Mouse (Mus musculus) kidney, embryonic 14.5 days (tissue): ENCODE data around the gene Mlx. TPM values are rescaled to one million over a fixed set of nuclear protein-coding genes. Genes with fewer than 3 reads are reported as not detected.
"Not testable (repeated sequence)": the region's sequence is repeated elsewhere in the genome, so short reads cannot be mapped to it uniquely, and the experiment has no call there.

ENCODE experiments used
- ATAC-seq: fragments of 200-750 bp; cut with Nextera tagmentation; 2 replicates; pipeline ENCODE4 v1.8.0; 2017; ENCODE audit warnings: moderate number of reproducible peaks, mild to moderate bottlenecking, moderate TSS enrichment, moderate library complexity; ENCODE audit not compliant: low FRiP score, low TSS enrichment
- H3K27ac ChIP-seq: fragments of 300-500 bp; sonication (generic); 2 replicates; pipeline ENCODE4 v1.5.1; 2014; ENCODE audit warnings: low read depth, mild to moderate bottlenecking, low read length, moderate library complexity, mixed read lengths
- H3K27me3 ChIP-seq: fragments of 300-500 bp; sonication (generic); 2 replicates; pipeline ENCODE4 v1.6.1; 2014; ENCODE audit warnings: mild to moderate bottlenecking, low read length; ENCODE audit not compliant: control insufficient read depth, insufficient read depth
- H3K36me3 ChIP-seq: fragments of 300-500 bp; sonication (generic); 2 replicates; pipeline ENCODE4 v1.6.1; 2014; ENCODE audit warnings: low read length, mixed read lengths; ENCODE audit not compliant: control insufficient read depth, insufficient read depth
- H3K4me1 ChIP-seq: fragments of 300-500 bp; sonication (generic); 2 replicates; pipeline ENCODE4 v1.6.1; 2014; ENCODE audit warnings: low read length, mixed read lengths; ENCODE audit not compliant: control insufficient read depth, insufficient read depth
- H3K4me2 ChIP-seq: fragments of 300-500 bp; sonication (generic); replicated peaks from 2 replicates; pipeline ENCODE4 v1.6.1; 2014; ENCODE audit warnings: low read depth, mild to moderate bottlenecking, low read length
- H3K4me3 ChIP-seq: fragments of 300-500 bp; sonication (generic); 2 replicates; pipeline ENCODE4 v1.5.1; 2014; ENCODE audit warnings: mild to moderate bottlenecking, low read length
- H3K9ac ChIP-seq: fragments of 300-500 bp; sonication (generic); 2 replicates; pipeline ENCODE4 v1.6.1; 2014; ENCODE audit warnings: low read depth, mild to moderate bottlenecking, low read length, moderate library complexity
- H3K9me3 ChIP-seq: fragments of 300-500 bp; sonication (generic); 2 replicates; pipeline ENCODE4 v1.6.1; 2016; ENCODE audit warnings: low read length; ENCODE audit not compliant: control insufficient read depth
- WGBS: fragments of 180-500 bp; shearing (Covaris S2); extraction: QIAGEN DNeasy Blood & Tissue Kit; methylation state at CpG from one replicate; pipeline ENCODE4 v1.1.7; 2014; 5-methylcytosine and 5-hydroxymethylcytosine counted together
- polyA plus RNA-seq: library from polyadenylated mRNA; unstranded; fragments of >200 nt; fragmentation: Nextera tagmentation; extraction: Ambion mirVana; gene quantifications from 2 replicates; pipeline ENCODE4 v1.2.1, GENCODE M21; 2014

Mlx gene
- polyA plus RNA-seq, 1 experiment from 2014 or later = 39.7 TPM

GRCm38 (mm10) chr11:101120545-101121188 lies 33.6 kb downstream of the Mlx start:
- Histone ChIP-seq H3K27ac (peak overlapping the region; percentile 89), H3K9ac (peak overlapping the region; percentile 86), H3K4me2 (peak overlapping the region; percentile 97), H3K4me1 (peaks cover 18% of the 10 kb centered on the region), H3K36me3 (peaks cover 34% of the 10 kb centered on the region; the same call in 1 of the 2 replicates), H3K27me3 (no peaks in the 10 kb centered on the region), H3K9me3 (no peaks in the 10 kb centered on the region), H3K4me3 (peak overlapping the region; percentile 89)
- no peak for ATAC-seq
- WGBS = 23% methylated on average over 19 of the region's 19 CpGs

GRCm38 (mm10) chr11:101124494-101124893 lies 37.4 kb downstream of the Mlx start:
- H3K27ac ChIP-seq, H3K9me3 ChIP-seq, H3K4me3 ChIP-seq, H3K27me3 ChIP-seq, H3K9ac ChIP-seq, ATAC-seq, H3K4me1 ChIP-seq, H3K4me2 ChIP-seq: not testable (repeated sequence)
- peaks cover 39% of the 10 kb centered on the region for H3K36me3 ChIP-seq
- WGBS = 90% methylated on average over 8 of the region's 8 CpGs

GRCm38 (mm10) chr11:101125008-101125407 lies 37.9 kb downstream of the Mlx start:
- H3K27me3 ChIP-seq, H3K4me3 ChIP-seq, H3K9me3 ChIP-seq, ATAC-seq, H3K4me1 ChIP-seq, H3K27ac ChIP-seq, H3K9ac ChIP-seq, H3K4me2 ChIP-seq: not testable (repeated sequence)
- WGBS = 98% methylated on average over 5 of the region's 9 CpGs
- H3K36me3 ChIP-seq = peaks cover 39% of the 10 kb centered on the region

GRCm38 (mm10) chr11:101127075-101127474 lies 40.0 kb downstream of the Mlx start:
- no peak for ATAC-seq
- Histone ChIP-seq H3K27me3 (no peaks in the 10 kb centered on the region), H3K9me3 (peaks cover 5% of the 10 kb centered on the region; the same call in 1 of the 2 replicates), H3K36me3 (peaks cover 39% of the 10 kb centered on the region), H3K4me3 (no peak overlapping the region), H3K9ac (no peak overlapping the region), H3K4me2 (no peak overlapping the region), H3K27ac (no peak overlapping the region), H3K4me1 (no peaks in the 10 kb centered on the region)
- 76% methylated on average over 1 of the region's 1 CpGs for WGBS

DNA sequence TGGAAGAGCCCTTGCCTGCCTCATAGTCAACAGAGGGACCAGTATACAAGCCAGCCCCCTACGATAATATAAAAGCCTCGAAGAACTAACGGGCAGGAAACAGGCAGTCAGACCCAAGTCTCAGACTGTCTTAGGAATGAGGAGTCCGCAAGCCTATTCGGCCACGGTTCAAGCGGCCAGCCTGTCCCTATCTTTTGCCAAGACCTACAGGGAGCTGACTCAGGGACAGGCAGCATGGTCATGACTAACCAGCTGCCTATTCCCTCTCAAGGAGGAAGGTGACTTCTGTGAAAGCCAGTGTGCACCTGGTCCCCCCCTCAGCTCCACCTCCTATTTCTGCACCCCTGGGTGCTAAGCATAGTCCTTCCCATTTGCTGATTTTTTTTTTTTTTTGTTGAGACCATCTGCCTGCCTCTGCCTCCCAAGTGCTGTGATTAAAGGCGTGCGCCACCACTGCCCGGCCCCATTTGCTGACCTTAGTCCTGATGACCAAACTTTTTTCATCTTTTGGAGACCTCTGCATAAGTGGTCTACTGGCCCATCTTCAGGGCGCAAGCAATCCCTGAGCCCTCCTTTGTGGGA lies 42.0 kb downstream of the Mlx start:
- Histone ChIP-seq H3K4me3 (no peak overlapping the region), H3K9ac (no peak overlapping the region), H3K27ac (no peak overlapping the region), H3K4me2 (no peak overlapping the region), H3K9me3 (peaks cover 5% of the 10 kb centered on the region; the same call in 1 of the 2 replicates), H3K4me1 (no peaks in the 10 kb centered on the region), H3K36me3 (peaks cover 20% of the 10 kb centered on the region), H3K27me3 (no peaks in the 10 kb centered on the region)
- 83% methylated on average over 11 of the region's 11 CpGs for WGBS
- ATAC-seq = no peak

DNA sequence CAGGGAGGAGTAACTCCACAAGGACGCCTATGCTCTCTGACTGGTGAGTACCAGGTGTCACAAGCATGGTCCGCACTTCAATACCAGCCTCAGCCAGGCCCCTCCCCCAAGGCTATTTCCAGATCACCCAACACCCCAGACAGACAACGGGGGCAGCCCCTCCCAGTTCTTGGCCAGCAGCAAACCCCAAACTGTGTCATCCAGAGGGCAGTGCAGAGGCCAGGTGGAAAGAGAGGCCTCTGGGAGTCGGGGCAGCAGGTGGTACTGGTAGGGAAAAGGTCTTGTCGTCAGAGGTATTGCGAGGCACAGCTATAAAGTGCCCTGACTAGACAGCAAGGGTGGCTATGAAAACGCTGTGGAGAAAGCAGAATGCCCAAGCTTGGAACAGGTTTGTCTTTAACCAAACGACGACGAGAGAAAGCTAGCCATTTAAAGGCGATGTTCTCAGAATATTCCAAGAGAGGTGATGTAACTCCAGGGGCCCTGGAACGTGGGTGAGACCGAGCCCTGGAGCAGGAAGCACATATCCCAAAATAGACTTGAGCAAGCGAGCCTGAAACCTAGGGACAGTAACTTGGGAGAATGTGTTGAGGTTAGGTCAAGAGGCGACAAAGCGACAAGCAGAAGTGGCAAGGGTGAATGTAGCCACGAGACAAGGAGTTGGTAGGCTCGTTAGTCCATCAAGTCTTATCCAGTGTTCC lies 43.1 kb downstream of the Mlx start:
- Histone ChIP-seq H3K9ac (no peak overlapping the region), H3K36me3 (peaks cover 15% of the 10 kb centered on the region), H3K27ac (no peak overlapping the region), H3K27me3 (no peaks in the 10 kb centered on the region), H3K4me2 (no peak overlapping the region), H3K4me1 (no peaks in the 10 kb centered on the region), H3K4me3 (no peak overlapping the region), H3K9me3 (peaks cover 5% of the 10 kb centered on the region; the same call in 1 of the 2 replicates)
- 37% methylated on average over 18 of the region's 18 CpGs for WGBS
- no peak for ATAC-seq

GRCm38 (mm10) chr11:101131187-101131586 lies 44.1 kb downstream of the Mlx start:
- H3K36me3 ChIP-seq = peaks cover 6% of the 10 kb centered on the region
- no peak for ATAC-seq

DNA sequence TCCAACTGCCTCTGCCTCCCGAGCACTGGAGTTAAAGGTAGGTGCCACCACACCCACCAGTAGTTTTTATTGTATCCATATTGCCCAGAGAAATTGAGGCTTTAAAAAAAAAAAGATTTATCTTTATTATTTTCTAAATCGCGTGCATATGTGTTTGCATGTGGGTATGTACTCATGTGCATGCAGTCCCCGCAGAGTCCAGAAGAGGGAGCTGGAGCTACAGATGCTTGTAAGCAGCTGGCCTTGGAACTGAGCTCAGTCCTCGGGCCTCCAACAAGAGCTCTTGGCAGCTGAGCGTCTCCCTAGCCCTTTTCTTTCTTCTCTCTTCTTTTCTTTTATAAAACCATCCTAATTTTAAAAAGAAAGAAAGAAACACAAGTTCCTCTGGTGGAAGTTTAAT lies 44.6 kb downstream of the Mlx start:
- H3K9me3 ChIP-seq = peaks cover 3% of the 10 kb centered on the region; the same call in 1 of the 2 replicates
- H3K4me1 ChIP-seq = no peaks in the 10 kb centered on the region
- H3K4me2 ChIP-seq = no peak overlapping the region
- no peak overlapping the region for H3K9ac ChIP-seq
- no peak overlapping the region for H3K27ac ChIP-seq
- H3K36me3 ChIP-seq = peaks cover 1% of the 10 kb centered on the region
- WGBS = 87% methylated on average over 6 of the region's 6 CpGs
- no peak overlapping the region for H3K4me3 ChIP-seq
- H3K27me3 ChIP-seq = no peaks in the 10 kb centered on the region
- no peak for ATAC-seq

More at GRCm38 (mm10) chr11:101131187-101131586, 44.1 kb downstream of the Mlx start:
- H3K27ac ChIP-seq = no peak overlapping the region
- no peak overlapping the region for H3K4me3 ChIP-seq
- no peak overlapping the region for H3K9ac ChIP-seq
- H3K9me3 ChIP-seq = peaks cover 5% of the 10 kb centered on the region; the same call in 1 of the 2 replicates
- H3K4me2 ChIP-seq = no peak overlapping the region
- H3K4me1 ChIP-seq = no peaks in the 10 kb centered on the region
- no peaks in the 10 kb centered on the region for H3K27me3 ChIP-seq
- WGBS = 87% methylated on average over 2 of the region's 2 CpGs

DNA sequence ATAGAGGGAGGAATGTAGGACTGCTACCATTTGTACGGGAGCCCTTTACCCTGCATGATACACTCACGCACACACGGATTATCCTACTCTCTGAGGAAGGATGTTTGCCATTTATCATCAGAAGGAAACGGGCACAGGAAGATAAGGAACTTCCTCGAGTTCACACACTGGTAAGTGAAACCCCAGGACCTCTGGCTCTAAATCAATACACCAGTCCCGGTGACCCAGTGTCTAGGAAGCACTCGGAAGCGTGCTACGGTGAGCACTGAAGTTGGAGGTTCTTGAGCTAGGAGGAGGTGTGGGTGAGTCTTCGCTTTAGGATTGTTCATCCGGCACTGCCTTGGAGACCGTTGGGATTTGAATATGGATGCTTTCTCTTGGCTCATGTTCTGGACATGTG lies 46.0 kb downstream of the Mlx start:
- Histone ChIP-seq H3K36me3 (no peaks in the 10 kb centered on the region), H3K9ac (no peak overlapping the region), H3K4me3 (no peak overlapping the region), H3K4me1 (no peaks in the 10 kb centered on the region), H3K27ac (no peak overlapping the region), H3K4me2 (no peak overlapping the region), H3K27me3 (no peaks in the 10 kb centered on the region), H3K9me3 (peaks cover 3% of the 10 kb centered on the region; the same call in 1 of the 2 replicates)
- 59% methylated on average over 12 of the region's 12 CpGs for WGBS
- peak; percentile 50; the same call in 1 of the 2 replicates for ATAC-seq
